Mouse (Mus musculus): ENCODE measurements around the gene Frem3. TPM values are rescaled to one million over a fixed set of nuclear protein-coding genes. Genes with fewer than 3 reads are reported as not detected.

Gene Frem3
- polyA plus RNA-seq, 1 experiment, result not detected

GRCm38 (mm10) chr8:80579038-80579437 lies 31.8 kb upstream of the Frem3 start:
- TF ChIP-seq CTCF (IDR thresholded peaks at IDR 0.05; ENCODE audit: extremely low read depth, insufficient read depth, insufficient read length, insufficient replicate concordance), result no peak
- no peak for TF ChIP-seq POLR2A (IDR thresholded peaks at IDR 0.05; ENCODE audit: low read depth, low read length)
- DNase-seq (ENCODE audit: low read depth in 1 of 2, low spot score in 2 of 2), result no peak
- no peak overlapping the region for H3K4me3 ChIP-seq (ENCODE audit: extremely low read depth, insufficient read depth, insufficient read length)
- H3K27me3 ChIP-seq (ENCODE audit: control insufficient read depth, insufficient read depth, low read length), result no peaks in the 10 kb centered on the region
- no peaks in the 10 kb centered on the region for H3K4me1 ChIP-seq (ENCODE audit: control insufficient read depth, insufficient read depth, insufficient read length)
- H3K27ac ChIP-seq (ENCODE audit: insufficient read depth, low read length), result no peak overlapping the region
- H3K36me3 ChIP-seq (ENCODE audit: control insufficient read depth, insufficient read depth, low read length), result no peaks in the 10 kb centered on the region
- WGBS, result 86% methylated on average over 1 of the region's 1 CpGs

GRCm38 (mm10) chr8:80592626-80593025 lies 18.3 kb upstream of the Frem3 start:
- 92% methylated on average over 5 of the region's 5 CpGs for WGBS

GRCm38 (mm10) chr8:80600600-80601170 lies 10.2 kb upstream of the Frem3 start:
- H3K36me3 ChIP-seq (ENCODE audit: control insufficient read depth, insufficient read depth, low read length), result no peaks in the 10 kb centered on the region
- 89% methylated on average over 6 of the region's 6 CpGs for WGBS
- H3K4me1 ChIP-seq (ENCODE audit: control insufficient read depth, insufficient read depth, insufficient read length), result no peaks in the 10 kb centered on the region
- no peak for DNase-seq (ENCODE audit: low read depth in 1 of 2, low spot score in 2 of 2)
- H3K27me3 ChIP-seq (ENCODE audit: control insufficient read depth, insufficient read depth, low read length), result no peaks in the 10 kb centered on the region
- TF ChIP-seq CTCF (IDR thresholded peaks at IDR 0.05; ENCODE audit: extremely low read depth, insufficient read depth, insufficient read length, insufficient replicate concordance), result no peak
- no peak for TF ChIP-seq POLR2A (IDR thresholded peaks at IDR 0.05; ENCODE audit: low read depth, low read length)
- no peak overlapping the region for H3K27ac ChIP-seq (ENCODE audit: insufficient read depth, low read length)
- no peak overlapping the region for H3K4me3 ChIP-seq (ENCODE audit: extremely low read depth, insufficient read depth, insufficient read length)

More at GRCm38 (mm10) chr8:80592626-80593025, 18.3 kb upstream of the Frem3 start:
- H3K4me3 ChIP-seq (ENCODE audit: extremely low read depth, insufficient read depth, insufficient read length), result no peak overlapping the region
- no peak for DNase-seq (ENCODE audit: low read depth in 1 of 2, low spot score in 2 of 2)
- no peak overlapping the region for H3K27ac ChIP-seq (ENCODE audit: insufficient read depth, low read length)
- no peaks in the 10 kb centered on the region for H3K4me1 ChIP-seq (ENCODE audit: control insufficient read depth, insufficient read depth, insufficient read length)
- no peaks in the 10 kb centered on the region for H3K36me3 ChIP-seq (ENCODE audit: control insufficient read depth, insufficient read depth, low read length)
- no peaks in the 10 kb centered on the region for H3K27me3 ChIP-seq (ENCODE audit: control insufficient read depth, insufficient read depth, low read length)
- no peak for TF ChIP-seq POLR2A (IDR thresholded peaks at IDR 0.05; ENCODE audit: low read depth, low read length)
- TF ChIP-seq CTCF (IDR thresholded peaks at IDR 0.05; ENCODE audit: extremely low read depth, insufficient read depth, insufficient read length, insufficient replicate concordance), result no peak

- Histone ChIP-seq H3K36me3 (ENCODE audit: control insufficient read depth, insufficient read depth, low read length) (no peaks in the 10 kb centered on the region), H3K4me1 (ENCODE audit: control insufficient read depth, insufficient read depth, insufficient read length) (no peaks in the 10 kb centered on the region), H3K27me3 (ENCODE audit: control insufficient read depth, insufficient read depth, low read length) (no peaks in the 10 kb centered on the region), H3K27ac (ENCODE audit: insufficient read depth, low read length) (no peak overlapping the region), H3K4me3 (ENCODE audit: extremely low read depth, insufficient read depth, insufficient read length) (no peak overlapping the region)
- TF ChIP-seq POLR2A (IDR thresholded peaks at IDR 0.05; ENCODE audit: low read depth, low read length), result no peak
- no peak for TF ChIP-seq CTCF (IDR thresholded peaks at IDR 0.05; ENCODE audit: extremely low read depth, insufficient read depth, insufficient read length, insufficient replicate concordance)
- no peak for DNase-seq (ENCODE audit: low read depth in 1 of 2, low spot score in 2 of 2)
- WGBS, result 85% methylated on average over 4 of the region's 4 CpGs
Observed at GRCm38 (mm10) chr8:80601886-80602285, 9.0 kb upstream of the Frem3 start.

- H3K36me3 ChIP-seq (ENCODE audit: control insufficient read depth, insufficient read depth, low read length), result no peaks in the 10 kb centered on the region
- H3K4me3 ChIP-seq (ENCODE audit: extremely low read depth, insufficient read depth, insufficient read length), result no peak overlapping the region
- no peak overlapping the region for H3K27ac ChIP-seq (ENCODE audit: insufficient read depth, low read length)
- TF ChIP-seq POLR2A (IDR thresholded peaks at IDR 0.05; ENCODE audit: low read depth, low read length) (no peak), CTCF (IDR thresholded peaks at IDR 0.05; ENCODE audit: extremely low read depth, insufficient read depth, insufficient read length, insufficient replicate concordance) (no peak)
- H3K4me1 ChIP-seq (ENCODE audit: control insufficient read depth, insufficient read depth, insufficient read length), result no peaks in the 10 kb centered on the region
- DNase-seq (ENCODE audit: low read depth in 1 of 2, low spot score in 2 of 2), result no peak
- 27% methylated on average over 4 of the region's 4 CpGs for WGBS
- H3K27me3 ChIP-seq (ENCODE audit: control insufficient read depth, insufficient read depth, low read length), result peaks cover 2% of the 10 kb centered on the region; the same call in 1 of the 2 replicates
Observed at GRCm38 (mm10) chr8:80607082-80607481, 3.8 kb upstream of the Frem3 start.

- Histone ChIP-seq H3K27me3 (ENCODE audit: control insufficient read depth, insufficient read depth, low read length) (peaks cover 2% of the 10 kb centered on the region; the same call in 1 of the 2 replicates), H3K4me3 (ENCODE audit: extremely low read depth, insufficient read depth, insufficient read length) (no peak overlapping the region), H3K4me1 (ENCODE audit: control insufficient read depth, insufficient read depth, insufficient read length) (no peaks in the 10 kb centered on the region), H3K36me3 (ENCODE audit: control insufficient read depth, insufficient read depth, low read length) (no peaks in the 10 kb centered on the region), H3K27ac (ENCODE audit: insufficient read depth, low read length) (no peak overlapping the region)
- TF ChIP-seq POLR2A (IDR thresholded peaks at IDR 0.05; ENCODE audit: low read depth, low read length) (no peak), CTCF (IDR thresholded peaks at IDR 0.05; ENCODE audit: extremely low read depth, insufficient read depth, insufficient read length, insufficient replicate concordance) (no peak)
- no peak for DNase-seq (ENCODE audit: low read depth in 1 of 2, low spot score in 2 of 2)
- 15% methylated on average over 12 of the region's 12 CpGs for WGBS
Observed at GRCm38 (mm10) chr8:80611441-80611751, 516 bp downstream of the Frem3 start.

- Histone ChIP-seq H3K4me1 (ENCODE audit: control insufficient read depth, insufficient read depth, insufficient read length) (no peaks in the 10 kb centered on the region), H3K36me3 (ENCODE audit: control insufficient read depth, insufficient read depth, low read length) (no peaks in the 10 kb centered on the region), H3K27ac (ENCODE audit: insufficient read depth, low read length) (no peak overlapping the region), H3K27me3 (ENCODE audit: control insufficient read depth, insufficient read depth, low read length) (no peaks in the 10 kb centered on the region), H3K4me3 (ENCODE audit: extremely low read depth, insufficient read depth, insufficient read length) (no peak overlapping the region)
- DNase-seq (ENCODE audit: low read depth in 1 of 2, low spot score in 2 of 2), result no peak
- 32% methylated on average over 3 of the region's 3 CpGs for WGBS
- TF ChIP-seq POLR2A (IDR thresholded peaks at IDR 0.05; ENCODE audit: low read depth, low read length) (no peak), CTCF (IDR thresholded peaks at IDR 0.05; ENCODE audit: extremely low read depth, insufficient read depth, insufficient read length, insufficient replicate concordance) (no peak)
Observed at GRCm38 (mm10) chr8:80619787-80620186, 8.9 kb downstream of the Frem3 start.

Data from spleen, adult 2 months (tissue).